11 mouse cellular contexts compared by ENCODE assay signal in the genomic region with DNA sequence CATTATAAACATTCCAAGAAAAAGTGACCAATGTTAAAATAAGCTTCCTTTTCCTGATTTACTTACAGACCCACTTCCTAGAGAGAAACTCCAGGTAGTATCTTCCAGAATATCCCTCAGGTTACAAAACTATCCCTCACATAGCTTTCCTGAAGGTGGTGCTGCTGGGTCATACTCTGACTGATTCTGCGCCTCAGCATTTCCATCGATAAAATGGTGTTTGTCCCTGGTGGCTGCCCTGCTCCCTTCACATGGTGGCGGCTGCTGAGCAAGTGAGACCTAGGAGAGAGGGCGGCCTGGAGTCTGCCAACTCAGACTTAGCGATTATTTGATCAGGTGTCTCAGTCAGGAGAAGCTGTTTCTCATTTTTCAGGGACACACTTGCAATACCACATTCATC.
A peak's percentile ranks its signal among the peaks of the same experiment; 100 is the strongest.
DNase-seq lines count a peak whose midpoint lies in the region; ATAC-seq and TF ChIP-seq lines count a peak whose summit lies in the region.
"Had no signal": no experiment of that assay in that cellular context is flagged by ENCODE, and none has a peak within 500 bp of the region (broad histone marks: within the 10 kb centered on the region; RNA-seq: fewer than 3 reads in every experiment).

No protein-coding gene starts in this region.

- TF ChIP-seq POLR2A in kidney, adult 2 months (IDR thresholded peaks at IDR 0.05; ENCODE audit: low read depth, low read length): no peak

- peaks cover 2% of the 10 kb centered on the region; the same call in 1 of the 2 replicates for H3K9me3 ChIP-seq in kidney, embryonic 16.5 days (ENCODE audit: low read length)
- H3K9me3 ChIP-seq: embryonic facial prominence, embryonic 15.5 days; hindbrain, embryonic 10.5 days; liver, embryonic 13.5 days had no signal

- H3K27me3 ChIP-seq in kidney, adult 2 months (replicated peaks; ENCODE audit: control insufficient read depth, insufficient read depth, low read length): no peaks in the 10 kb centered on the region
- no peaks in the 10 kb centered on the region for H3K27me3 ChIP-seq in kidney, embryonic 16.5 days (ENCODE audit: insufficient read depth, low read length)
- H3K27me3 ChIP-seq: embryonic facial prominence, embryonic 15.5 days; liver, embryonic 13.5 days had no signal

- no peaks in the 10 kb centered on the region for H3K4me1 ChIP-seq in kidney, adult 2 months (ENCODE audit: control insufficient read depth, insufficient read depth, low read length)
- H3K4me1 ChIP-seq in kidney, embryonic 16.5 days (ENCODE audit: insufficient read depth, low read length): no peaks in the 10 kb centered on the region
- H3K4me1 ChIP-seq: embryonic facial prominence, embryonic 15.5 days; hindbrain, embryonic 10.5 days; liver, embryonic 13.5 days had no signal

- no peak overlapping the region for H3K4me3 ChIP-seq in kidney, adult 2 months (ENCODE audit: insufficient read depth, low read depth, low read length)
- no peak overlapping the region for H3K4me3 ChIP-seq in kidney, embryonic 16.5 days (ENCODE audit: low read length)
- H3K4me3 ChIP-seq: embryonic facial prominence, embryonic 15.5 days; hindbrain, embryonic 10.5 days; liver, embryonic 13.5 days had no signal

- no peak overlapping the region for H3K4me2 ChIP-seq in kidney, embryonic 16.5 days (replicated peaks; ENCODE audit: low read depth, low read length)
- H3K4me2 ChIP-seq: embryonic facial prominence, embryonic 15.5 days; liver, embryonic 13.5 days had no signal

- TF ChIP-seq CTCF in kidney, adult 2 months (conservative IDR thresholded peaks at IDR 0.05; ENCODE audit: insufficient read depth, insufficient read length, low read depth, low read length): peak; percentile 54

- no peak overlapping the region for H3K9ac ChIP-seq in kidney, embryonic 16.5 days (replicated peaks; ENCODE audit: low read length)
- H3K9ac ChIP-seq: embryonic facial prominence, embryonic 15.5 days; liver, embryonic 13.5 days had no signal

- no peak for DNase-seq in cerebellum, adult 11 months
- DNase-seq in kidney, adult 2 months: peak; percentile 19
- DNase-seq in 3134 (ENCODE audit: extremely low read depth, insufficient read length, low spot score): peak; percentile 42
- DNase-seq in frontal cortex, adult 2 months (ENCODE audit: extremely low spot score in 1 of 2, low spot score in 1 of 2): peak; percentile 8 to 52
- DNase-seq in spleen, adult 12 weeks (ENCODE audit: low spot score): no peak
- DNase-seq in thymus, postnatal 4 days: no peak
- DNase-seq: liver, embryonic 13.5 days had no signal

- H3K36me3 ChIP-seq in kidney, adult 2 months (ENCODE audit: control insufficient read depth, insufficient read depth, low read length): no peaks in the 10 kb centered on the region
- no peaks in the 10 kb centered on the region for H3K36me3 ChIP-seq in kidney, embryonic 16.5 days (ENCODE audit: insufficient read depth, low read length)
- H3K36me3 ChIP-seq: embryonic facial prominence, embryonic 15.5 days; hindbrain, embryonic 10.5 days; liver, embryonic 13.5 days had no signal

- 0 out of 2 replicates have a peak, but pooled peaks have one; percentile 26 for ATAC-seq in cerebellum, adult (ENCODE audit: insufficient number of reproducible peaks, low FRiP score, low TSS enrichment)
- no peak for ATAC-seq in kidney, embryonic 16.5 days (ENCODE audit: low FRiP score, low TSS enrichment)

- no peak overlapping the region for H3K27ac ChIP-seq in kidney, adult 2 months (ENCODE audit: insufficient read depth, low read depth, low read length)
- no peak overlapping the region for H3K27ac ChIP-seq in kidney, embryonic 16.5 days (ENCODE audit: low read length)
- H3K27ac ChIP-seq: embryonic facial prominence, embryonic 15.5 days; hindbrain, embryonic 10.5 days; liver, embryonic 13.5 days had no signal

- WGBS in kidney, adult 2 months: 53% methylated on average over 5 of the region's 5 CpGs
- 51% methylated on average over 5 of the region's 5 CpGs for WGBS in kidney, embryonic 16.5 days

Comparison
In these comparisons a context has a peak if more than half of its experiments do, and no peak if none do; other contexts are left out.
1. DNase-seq: peak in kidney, adult 2 months (single experiment), 3134 (single experiment) and frontal cortex, adult 2 months (2 of 2); none in cerebellum, adult 11 months (single experiment), spleen, adult 12 weeks (single experiment) and thymus, postnatal 4 days (single experiment).